Mouse (Mus musculus): ENCODE data around the gene Sparcl1. TPM values are rescaled to one million over a fixed set of nuclear protein-coding genes. Genes with fewer than 3 reads are reported as not detected.

Sparcl1 gene
- under 1 TPM in 1 of 2 experiments, not detected in 1; 0.10 TPM for polyA plus RNA-seq (2017; shearing (Covaris generic))

DNA sequence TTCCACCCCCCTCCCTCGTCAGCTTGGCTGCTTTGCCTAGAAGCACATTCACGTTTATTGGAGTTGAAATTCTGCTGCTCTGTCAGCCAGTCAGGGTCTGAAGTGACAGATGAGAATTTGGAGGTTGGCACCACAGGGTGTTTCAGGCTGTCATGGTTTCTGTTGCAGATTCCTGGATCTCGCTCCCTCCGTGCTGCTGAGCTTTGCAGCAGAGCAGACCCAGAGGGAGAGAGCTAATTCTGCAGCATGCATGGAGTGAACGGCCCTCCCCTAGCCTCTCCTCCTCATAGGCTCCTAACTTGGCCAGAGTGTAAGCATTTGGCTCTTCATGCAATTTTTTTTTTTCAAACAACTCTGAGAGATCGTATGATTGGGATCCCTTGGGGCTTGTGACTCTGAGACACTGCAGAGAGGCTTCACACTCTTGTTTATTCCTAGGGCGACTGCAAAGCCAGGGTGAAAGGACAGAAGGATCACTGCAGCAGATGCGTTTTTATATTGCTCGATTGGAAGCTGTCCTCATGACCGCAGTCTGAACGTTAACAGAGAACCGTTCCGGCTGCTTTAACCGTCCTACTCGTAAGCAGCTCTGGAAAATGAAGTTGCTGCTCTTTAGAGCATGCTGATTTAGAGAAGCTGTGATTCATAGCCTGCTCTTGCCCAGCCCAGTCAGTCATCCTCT, at the start of gene Sparcl1:
Gene Sparcl1, minus strand, starts transcription at position 243 of the 682 bp plus-strand sequence.

DNA sequence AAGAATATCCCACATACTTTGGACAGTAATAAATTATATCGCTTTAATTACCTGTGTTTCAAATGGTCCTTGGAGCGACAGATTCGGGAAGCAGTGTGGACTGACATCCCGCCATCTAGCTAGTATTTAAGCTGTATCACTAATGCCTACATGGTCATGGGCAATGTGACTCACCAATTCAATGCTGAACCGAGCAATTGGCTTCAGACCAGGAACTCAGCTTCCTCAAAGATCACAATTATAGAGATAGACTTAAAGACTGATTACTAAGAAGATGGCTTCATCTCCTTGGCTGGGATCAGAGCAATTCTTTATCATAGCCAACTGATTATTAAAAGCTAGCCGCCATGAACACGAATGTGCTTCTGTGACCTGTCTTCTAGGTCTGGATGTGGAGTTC, 36.0 kb downstream of the Sparcl1 start, which contains the start of gene Gm17660:
Gene Gm17660, minus strand, starts transcription at position 101 of the 400 bp plus-strand sequence.

DNA sequence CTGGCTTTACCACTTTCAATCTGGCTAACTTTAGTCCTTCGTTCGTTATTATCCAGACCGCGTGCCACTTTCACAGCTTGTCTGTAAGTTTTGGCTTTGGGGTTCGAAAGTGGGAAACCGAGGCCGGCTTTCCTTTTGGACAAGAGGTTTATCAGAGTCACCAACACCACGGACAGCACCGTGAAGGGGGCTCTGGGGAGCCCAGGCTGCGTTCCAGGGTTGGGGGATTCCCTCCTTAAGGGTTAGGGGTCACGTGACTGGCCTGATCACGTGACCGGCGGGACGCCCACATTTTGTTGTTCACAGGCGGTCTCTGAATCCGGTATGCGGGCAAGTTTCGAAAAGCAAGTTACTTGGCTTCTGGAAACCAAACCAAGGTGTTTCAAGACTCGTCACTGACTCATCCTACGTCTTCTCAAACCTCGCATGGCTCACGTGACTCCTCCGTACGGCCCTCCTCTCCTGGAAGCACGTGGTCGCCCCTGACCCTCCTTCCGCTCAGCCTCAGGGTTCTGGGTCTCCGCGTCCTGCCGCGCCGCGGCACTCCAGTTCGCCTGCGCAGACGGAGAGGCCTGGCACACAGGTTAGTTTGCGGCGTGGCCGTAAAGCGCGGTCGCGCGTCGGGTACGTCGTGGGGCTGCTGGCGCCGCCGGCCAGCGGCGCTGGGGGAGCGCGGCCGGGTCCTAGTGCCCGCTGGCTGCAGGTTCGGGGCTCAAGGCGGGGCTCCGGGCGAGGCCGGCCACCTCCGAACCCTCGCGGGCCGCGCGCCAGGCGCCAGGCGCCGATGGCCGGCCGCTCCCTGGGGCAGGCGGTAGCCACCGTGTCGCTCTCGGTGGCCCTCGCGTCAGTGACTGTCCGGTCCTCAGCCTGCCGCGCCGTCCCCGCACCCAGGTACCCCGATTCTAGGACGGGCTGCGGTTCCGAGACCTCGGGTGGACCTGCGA, 67.0 kb downstream of the Sparcl1 start, which contains the start of gene Nudt9:
Gene Nudt9, plus strand, starts transcription at position 51 of the 944 bp plus-strand sequence.

Other genes starting within 250 kb of the Sparcl1 start
- gene Klhl8, start 202.5 kb downstream of the Sparcl1 start, polyA plus RNA-seq (2017; shearing (Covaris generic)), result 1 to 10 TPM; 2.4 to 2.8 TPM
- not detected for gene Hsd17b13, start 136.3 kb downstream of the Sparcl1 start, polyA plus RNA-seq (2017; shearing (Covaris generic))
- gene Hsd17b11, start 91.8 kb downstream of the Sparcl1 start, polyA plus RNA-seq (2017; shearing (Covaris generic)), result 1 to 10 TPM; 2.7 to 4.3 TPM
- 10 to 100 TPM; 41.0 to 56.3 TPM for gene Nudt9, start 67.4 kb downstream of the Sparcl1 start, polyA plus RNA-seq (2017; shearing (Covaris generic))
- not detected for gene Gm17660, start 36.1 kb downstream of the Sparcl1 start, polyA plus RNA-seq (2017; shearing (Covaris generic))
- gene Dspp, start 57.0 kb upstream of the Sparcl1 start, polyA plus RNA-seq (2017; shearing (Covaris generic)), result not detected
- gene Dmp1, start 88.9 kb upstream of the Sparcl1 start, polyA plus RNA-seq (2017; shearing (Covaris generic)), result not detected
- gene Ibsp, start 185.4 kb upstream of the Sparcl1 start, polyA plus RNA-seq (2017; shearing (Covaris generic)), result under 1 TPM in 1 of 2 experiments, not detected in 1; 0.11 TPM
- not detected for gene Mepe, start 211.6 kb upstream of the Sparcl1 start, polyA plus RNA-seq (2017; shearing (Covaris generic))